Mouse (Mus musculus) kidney, postnatal 0 days (tissue): ENCODE data around the gene Armc9. TPM values are rescaled to one million over a fixed set of nuclear protein-coding genes. Genes with fewer than 3 reads are reported as not detected.
A peak's percentile ranks its signal among the peaks of the same experiment; 100 is the strongest.

Experiments used
- ATAC-seq: fragments of 200-750 bp; cut with Nextera tagmentation; replicated peaks from 2 replicates; pipeline ENCODE4 v1.8.0; 2017; ENCODE audit warnings: low read depth, moderate number of reproducible peaks, moderate TSS enrichment, moderate library complexity; ENCODE audit not compliant: low FRiP score
- DNase-seq: peaks from one replicate; pipeline ENCODE4 v3.0.0-alpha.2; 2016; ENCODE audit warnings: low spot score
- H3K27ac ChIP-seq: fragments of 300-500 bp; sonication (generic); 2 replicates; pipeline ENCODE4 v1.5.1; 2014; ENCODE audit warnings: mild to moderate bottlenecking
- H3K27me3 ChIP-seq: fragments of 300-500 bp; sonication (generic); 2 replicates; pipeline ENCODE4 v1.6.1; 2014; ENCODE audit warnings: low read length, mixed read lengths; ENCODE audit not compliant: insufficient read depth
- H3K36me3 ChIP-seq: fragments of 300-500 bp; sonication (generic); 2 replicates; pipeline ENCODE4 v1.6.1; 2014; ENCODE audit warnings: low read length, mixed read lengths; ENCODE audit not compliant: insufficient read depth
- H3K4me1 ChIP-seq: fragments of 300-500 bp; sonication (generic); replicated peaks from 2 replicates; pipeline ENCODE4 v1.6.1; 2014; ENCODE audit warnings: antibody characterized with exemption, low read length, mixed read lengths; ENCODE audit not compliant: insufficient read depth
- H3K4me2 ChIP-seq: fragments of 300-500 bp; sonication (generic); 2 replicates; pipeline ENCODE4 v1.6.1; 2014; ENCODE audit warnings: mild to moderate bottlenecking, low read length, moderate library complexity, mixed read lengths
- H3K4me3 ChIP-seq: fragments of 300-500 bp; sonication (generic); replicated peaks from 2 replicates; pipeline ENCODE4 v1.5.1; 2014; ENCODE audit warnings: low read depth, low read length
- H3K9ac ChIP-seq: fragments of 300-500 bp; sonication (generic); 2 replicates; pipeline ENCODE4 v1.6.1; 2014; ENCODE audit warnings: low read depth, low read length
- H3K9me3 ChIP-seq: fragments of 300-500 bp; sonication (generic); replicated peaks from 2 replicates; pipeline ENCODE4 v1.6.1; 2016; ENCODE audit warnings: low read length, inconsistent platforms, mixed read lengths
- CTCF ChIP-seq: IDR thresholded peaks from 2 replicates; pipeline ENCODE4 v1.5.1; 2016; ENCODE audit warnings: antibody characterized with exemption, low read depth, mild to moderate bottlenecking, moderate library complexity
- WGBS: fragments of 180-500 bp; shearing (Covaris S2); extraction: QIAGEN DNeasy Blood & Tissue Kit; methylation state at CpG from one replicate; pipeline ENCODE4 v1.1.7; 2014; 5-methylcytosine and 5-hydroxymethylcytosine counted together
- polyA plus RNA-seq: library from polyadenylated mRNA; unstranded; fragments of >200 nt; fragmentation: Nextera tagmentation; extraction: Ambion mirVana; gene quantifications from 2 replicates; pipeline ENCODE4 v1.2.1, GENCODE M21; 2015

The Armc9 gene
- polyA plus RNA-seq, 1 experiment from 2014 or later: 16.5 TPM

DNA sequence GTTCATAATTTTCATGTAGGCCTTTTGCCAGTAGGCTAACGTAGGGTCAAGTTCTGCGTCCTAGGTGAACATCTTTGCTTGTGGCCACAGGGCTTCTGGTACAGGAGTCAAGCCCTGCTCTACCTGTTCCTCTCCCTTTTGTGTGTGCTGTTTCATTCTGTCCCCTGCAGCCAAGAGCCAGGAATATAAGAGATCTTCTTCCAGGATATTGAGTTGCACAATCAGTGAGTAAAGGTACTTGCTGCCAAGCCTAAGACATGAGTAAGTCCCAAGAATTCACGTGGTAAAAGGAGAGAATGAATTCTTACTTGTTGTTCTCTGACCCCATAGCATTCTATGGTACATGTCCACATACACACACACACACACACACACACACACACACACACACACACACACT lies 138.5 kb downstream of the Armc9 start:
- Histone ChIP-seq H3K27ac (no peak overlapping the region), H3K4me3 (no peak overlapping the region), H3K9ac (no peak overlapping the region), H3K36me3 (no peaks in the 10 kb centered on the region), H3K4me1 (0 out of 2 replicates have a peak, but pooled peaks cover 2% of the 10 kb centered on the region), H3K4me2 (no peak overlapping the region), H3K9me3 (no peaks in the 10 kb centered on the region), H3K27me3 (no peaks in the 10 kb centered on the region)
- TF ChIP-seq CTCF: no peak
- no peak for DNase-seq
- 71% methylated on average over 3 of the region's 3 CpGs for WGBS
- ATAC-seq: no peak

DNA sequence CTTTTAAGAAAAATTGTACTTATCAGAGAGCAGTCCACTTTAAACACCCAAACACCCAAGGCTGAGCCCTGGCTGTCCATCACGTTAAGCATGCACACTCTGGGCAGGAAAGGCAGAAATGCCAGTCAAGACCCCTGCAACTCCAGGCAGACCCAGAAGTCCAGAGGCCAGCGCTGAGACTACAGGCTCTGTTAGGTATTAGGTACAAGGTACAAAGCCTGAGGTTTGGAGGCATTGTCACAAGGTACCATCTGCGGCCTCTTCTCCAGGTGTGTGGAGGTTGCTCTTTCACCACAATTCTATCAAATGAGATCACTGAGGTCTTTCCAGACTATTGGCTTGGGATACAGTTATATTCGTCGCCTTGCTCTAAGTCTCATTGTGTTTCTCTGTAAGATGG lies 139.3 kb downstream of the Armc9 start:
- H3K27me3 ChIP-seq: no peaks in the 10 kb centered on the region
- H3K27ac ChIP-seq: peak overlapping the region; percentile 66; the same call in 1 of the 2 replicates
- H3K36me3 ChIP-seq: no peaks in the 10 kb centered on the region
- peak; percentile 84 for ATAC-seq
- no peaks in the 10 kb centered on the region for H3K9me3 ChIP-seq
- no peak overlapping the region for H3K4me3 ChIP-seq
- no peak overlapping the region for H3K9ac ChIP-seq
- 0 out of 2 replicates have a peak, but pooled peaks cover 2% of the 10 kb centered on the region for H3K4me1 ChIP-seq
- 84% methylated on average over 5 of the region's 5 CpGs for WGBS
- no peak for DNase-seq
- no peak for TF ChIP-seq CTCF
- no peak overlapping the region for H3K4me2 ChIP-seq

DNA sequence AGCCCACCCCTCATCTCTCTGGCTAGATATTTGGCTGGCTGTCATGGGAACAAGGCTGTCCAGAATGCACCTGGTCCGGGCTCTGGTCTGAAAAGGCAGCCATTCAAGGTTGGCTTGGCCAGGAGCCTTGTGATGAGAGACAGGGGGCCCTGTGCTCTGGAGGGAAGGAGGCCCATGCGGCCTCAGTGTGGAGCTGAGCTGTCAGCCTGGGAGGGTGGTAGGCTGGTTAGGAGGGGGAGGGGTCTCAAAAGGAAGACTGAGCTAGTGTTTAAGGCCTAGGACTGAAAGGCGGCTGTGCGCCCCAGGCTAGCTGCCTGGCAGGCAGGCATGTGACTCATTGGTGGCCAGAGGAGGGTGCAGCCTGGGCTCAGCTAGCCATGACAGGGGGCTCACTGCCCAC lies 139.9 kb downstream of the Armc9 start:
- Histone ChIP-seq H3K9me3 (no peaks in the 10 kb centered on the region), H3K4me2 (no peak overlapping the region), H3K4me3 (no peak overlapping the region), H3K36me3 (no peaks in the 10 kb centered on the region), H3K9ac (no peak overlapping the region), H3K27ac (peak overlapping the region; percentile 66), H3K27me3 (no peaks in the 10 kb centered on the region), H3K4me1 (0 out of 2 replicates have a peak, but pooled peaks cover 2% of the 10 kb centered on the region)
- 37% methylated on average over 4 of the region's 4 CpGs for WGBS
- no peak for TF ChIP-seq CTCF
- no peak for DNase-seq
- no peak; the same call in 1 of the 2 replicates for ATAC-seq

DNA sequence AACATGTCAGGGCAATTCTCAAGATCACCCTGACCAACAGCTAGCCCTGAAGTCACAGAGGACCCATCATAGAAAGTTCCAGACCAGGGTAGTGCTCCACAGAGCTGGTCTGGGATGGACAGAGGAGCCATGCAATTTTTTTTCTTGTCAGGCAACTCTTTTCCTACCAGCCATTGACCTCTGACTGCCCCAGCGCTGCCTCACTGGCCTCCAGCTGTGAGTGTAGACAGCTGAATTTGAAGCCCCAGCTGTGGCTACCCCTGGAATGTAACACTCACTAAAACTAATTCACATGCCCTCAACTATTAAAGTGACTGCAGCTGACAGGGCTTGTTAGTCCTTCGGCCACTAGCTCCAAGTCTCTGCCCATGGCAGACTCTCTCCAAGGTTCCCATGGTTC lies 145.5 kb downstream of the Armc9 start:
- Histone ChIP-seq H3K9ac (no peak overlapping the region), H3K4me1 (no peaks in the 10 kb centered on the region; the same call in 1 of the 2 replicates), H3K4me2 (no peak overlapping the region), H3K27ac (no peak overlapping the region), H3K27me3 (no peaks in the 10 kb centered on the region), H3K9me3 (no peaks in the 10 kb centered on the region), H3K4me3 (no peak overlapping the region), H3K36me3 (no peaks in the 10 kb centered on the region)
- DNase-seq: no peak
- TF ChIP-seq CTCF: no peak
- 38% methylated on average over 2 of the region's 2 CpGs for WGBS
- ATAC-seq: no peak

DNA sequence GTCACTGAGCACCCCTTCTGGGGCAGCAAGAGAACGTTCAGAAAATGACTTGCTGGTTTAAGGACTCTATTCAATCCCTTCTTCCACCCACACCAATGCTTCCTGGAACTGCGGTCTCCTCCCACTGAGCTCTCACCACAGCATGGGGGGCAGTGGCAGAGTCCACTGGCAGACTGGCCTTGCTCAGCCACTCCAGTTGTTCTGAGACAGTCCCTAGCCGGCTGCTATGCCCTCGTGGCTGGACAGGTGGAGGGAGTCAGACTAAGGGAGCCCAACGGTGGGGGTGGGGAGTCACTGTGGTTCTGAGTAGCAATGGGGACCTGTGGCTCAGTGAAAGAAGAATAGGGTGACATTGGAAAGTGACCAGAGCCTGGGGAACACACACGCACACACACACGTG lies 146.2 kb downstream of the Armc9 start:
- Histone ChIP-seq H3K27me3 (no peaks in the 10 kb centered on the region), H3K9me3 (no peaks in the 10 kb centered on the region), H3K27ac (no peak overlapping the region), H3K4me2 (no peak overlapping the region), H3K4me1 (no peaks in the 10 kb centered on the region; the same call in 1 of the 2 replicates), H3K36me3 (no peaks in the 10 kb centered on the region), H3K4me3 (no peak overlapping the region), H3K9ac (no peak overlapping the region)
- DNase-seq: no peak
- ATAC-seq: no peak
- WGBS: 51% methylated on average over 7 of the region's 7 CpGs
- TF ChIP-seq CTCF: no peak

DNA sequence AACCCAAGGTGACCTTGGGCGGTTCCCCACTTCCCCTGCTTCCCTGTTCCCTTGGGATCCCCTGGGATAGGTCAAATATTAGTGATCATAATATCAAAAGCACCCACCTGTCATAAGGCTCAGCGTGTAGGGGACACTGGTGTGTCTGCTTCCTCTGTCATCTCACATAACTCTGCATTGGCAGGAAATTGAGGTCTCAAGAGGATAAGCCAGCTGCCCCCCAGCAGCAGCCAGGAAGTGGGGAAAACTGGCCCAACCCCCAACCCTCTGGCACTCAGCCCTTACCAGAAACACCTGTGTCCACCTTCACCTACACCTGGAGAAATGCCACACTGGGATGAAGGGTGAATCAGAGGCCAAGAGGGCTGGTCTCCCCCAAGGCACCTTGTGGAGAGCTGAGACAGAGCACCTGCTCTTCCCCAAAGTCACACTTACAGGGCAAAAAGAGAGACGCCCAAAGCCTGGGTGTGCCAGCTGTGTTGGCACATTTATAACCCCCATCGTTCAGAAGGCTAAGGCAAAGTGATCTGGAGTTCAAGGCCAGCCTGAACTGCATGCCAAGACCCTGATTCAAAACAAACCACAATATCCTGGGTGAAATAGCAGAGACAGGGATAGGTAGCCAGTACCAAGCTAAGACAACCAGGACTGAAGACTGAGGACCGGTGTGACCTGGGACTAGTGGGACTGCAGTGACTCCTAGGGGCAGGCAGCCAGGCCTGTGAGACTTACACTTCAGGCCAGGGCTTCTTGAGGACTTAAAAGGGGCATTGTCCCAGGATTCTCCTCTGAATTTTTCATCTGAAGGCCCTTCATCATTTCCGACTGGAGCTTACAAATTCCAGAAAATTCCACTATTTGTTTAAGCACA lies 146.9 kb downstream of the Armc9 start:
- DNase-seq (no peak), ATAC-seq (no peak)
- H3K9ac ChIP-seq: no peak overlapping the region
- no peaks in the 10 kb centered on the region; the same call in 1 of the 2 replicates for H3K4me1 ChIP-seq
- no peak overlapping the region for H3K4me2 ChIP-seq
- H3K9me3 ChIP-seq: no peaks in the 10 kb centered on the region
- no peak overlapping the region for H3K27ac ChIP-seq
- TF ChIP-seq CTCF: peak; percentile 58
- H3K4me3 ChIP-seq: no peak overlapping the region
- H3K27me3 ChIP-seq: no peaks in the 10 kb centered on the region
- H3K36me3 ChIP-seq: no peaks in the 10 kb centered on the region
- WGBS: 60% methylated on average over 6 of the region's 6 CpGs
